Mouse (Mus musculus): ENCODE measurements around the gene Mllt3.

GRCm38 (mm10) chr4:87866564-87866963 is 166.6 kb downstream of the Mllt3 start:
- no peak for TF ChIP-seq GATA1 (IDR thresholded peaks at IDR 0.05; ENCODE audit: borderline replicate concordance, low read length)
- no peak for TF ChIP-seq FLI1 (IDR thresholded peaks at IDR 0.05; ENCODE audit: low read length)

Data from megakaryocyte, embryonic 14.5 days (primary cell).